Mouse (Mus musculus) frontal cortex, postnatal 36 days (tissue): ENCODE results near the gene Ankrd44.

Experiments
- DNase-seq, 2 experiments: peaks; one replicate each; pipeline ENCODE4 v3.0.0; 2022; ENCODE audit warnings: low spot score in 2 of 2

The Ankrd44 gene

DNA sequence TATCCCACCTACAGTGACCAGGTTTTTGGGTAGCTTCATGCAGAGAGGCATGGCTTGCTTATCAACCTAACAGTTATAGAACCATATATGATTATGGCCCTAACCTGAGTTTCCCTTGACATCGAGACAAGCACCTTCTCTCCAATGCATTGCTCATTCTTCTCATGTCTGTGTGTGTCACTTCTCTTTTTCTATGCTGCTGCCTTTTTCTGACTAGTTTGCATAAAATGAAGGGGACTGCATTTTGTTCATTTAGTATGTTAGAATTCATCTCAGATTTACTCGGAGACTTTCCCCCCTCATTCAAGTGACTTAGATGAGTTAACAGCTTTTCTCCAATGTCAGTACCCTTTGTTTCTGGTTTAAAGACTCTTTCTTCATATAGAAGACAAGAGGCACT, 288.8 kb downstream of the Ankrd44 start:
- no peak for DNase-seq

DNA sequence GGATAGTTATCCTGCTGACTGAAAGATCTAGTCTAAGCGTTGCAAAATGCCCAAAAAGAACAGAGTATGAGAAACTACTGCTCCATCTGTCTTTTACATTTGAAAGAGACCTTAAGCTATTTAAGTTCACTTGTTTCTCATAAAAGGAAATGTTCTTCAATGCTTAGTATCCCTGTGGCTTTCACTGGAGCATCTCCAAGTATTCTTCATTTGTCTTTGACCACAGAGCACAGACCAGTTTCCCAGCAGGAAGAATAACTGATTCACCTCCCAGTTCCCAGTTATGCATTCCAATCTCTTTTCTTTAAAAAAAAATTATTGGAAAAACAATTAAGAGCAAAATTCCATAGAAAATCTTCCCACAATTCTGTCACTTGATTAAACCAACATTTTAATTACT, 297.1 kb downstream of the Ankrd44 start:
- DNase-seq, result no peak

DNA sequence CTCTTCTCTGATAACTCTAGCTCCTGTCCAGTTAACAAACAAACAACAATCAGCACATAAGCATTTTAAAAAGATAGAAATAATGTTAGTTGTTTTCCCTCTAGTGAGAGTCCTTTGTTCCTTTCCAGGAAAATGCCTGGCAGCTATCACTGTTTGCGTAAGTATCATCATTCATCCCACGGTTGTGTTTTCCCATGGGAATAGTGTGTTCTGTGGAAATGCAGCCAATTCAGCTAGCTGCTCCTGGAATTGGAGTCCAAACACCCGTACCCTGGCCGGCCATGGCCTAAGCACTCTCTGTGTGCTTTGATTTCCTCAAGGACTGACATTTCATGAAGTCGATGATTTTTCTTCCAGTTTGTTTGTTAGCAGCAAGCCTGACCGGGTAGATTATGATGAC, 311.2 kb downstream of the Ankrd44 start:
- DNase-seq, result no peak

DNA sequence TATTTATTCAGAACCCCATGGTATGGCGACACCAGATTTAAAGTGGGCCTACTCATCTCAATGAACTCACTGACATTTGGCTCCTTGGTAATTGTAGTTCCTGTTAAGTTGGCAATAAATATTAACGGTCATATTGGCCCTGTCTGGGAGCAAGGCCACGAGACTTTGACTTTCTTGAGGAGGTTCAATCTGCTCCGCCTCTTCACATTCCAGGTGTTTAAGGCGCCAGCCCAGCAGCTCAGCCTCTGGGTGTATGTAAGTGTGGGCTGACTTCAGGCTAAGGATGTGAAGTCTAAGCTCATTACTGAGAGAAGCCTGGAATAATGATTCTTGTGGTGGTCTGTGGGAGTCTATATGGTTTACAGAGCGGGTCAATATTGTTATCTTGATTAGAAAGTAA, 313.8 kb downstream of the Ankrd44 start:
- DNase-seq, result no peak

DNA sequence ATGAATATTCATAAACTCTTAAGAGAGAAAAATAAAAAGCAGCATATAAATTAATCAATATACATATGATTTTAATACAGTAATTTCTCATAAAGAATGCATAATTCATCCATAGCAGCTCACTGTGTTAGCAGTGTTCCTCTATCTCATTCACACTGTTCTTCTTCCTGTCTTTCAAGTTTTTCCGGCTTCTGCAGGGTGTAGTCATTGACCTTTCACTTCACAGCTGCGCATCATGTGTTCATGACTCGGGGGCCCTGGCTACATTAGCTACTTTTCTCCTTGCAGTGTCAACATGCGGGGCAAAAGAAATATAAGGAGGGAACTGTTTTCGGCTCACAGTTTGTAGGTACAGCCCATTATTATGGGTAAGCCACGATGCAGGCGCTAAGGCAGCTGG, 314.3 kb downstream of the Ankrd44 start:
- DNase-seq, result no peak

DNA sequence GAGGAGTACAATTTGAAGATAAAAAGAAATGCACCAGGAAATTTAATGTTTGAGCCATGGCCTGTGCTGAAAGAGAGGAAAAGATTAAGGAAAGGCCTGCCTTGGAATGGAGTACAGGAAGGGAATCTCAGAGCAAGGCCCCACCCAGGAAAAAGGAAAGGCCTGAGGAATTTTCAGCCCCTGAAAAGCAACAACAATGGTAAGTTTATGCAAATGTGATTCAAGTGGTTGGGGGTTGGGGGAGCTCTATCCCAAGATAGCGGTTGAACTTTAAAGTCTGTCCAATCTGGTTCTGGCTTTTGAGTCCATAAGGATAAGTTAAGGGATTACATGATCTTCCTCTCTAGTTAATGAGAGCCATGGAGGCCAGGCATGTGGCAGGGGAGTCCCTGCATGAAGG, 319.3 kb downstream of the Ankrd44 start:
- no peak for DNase-seq

DNA sequence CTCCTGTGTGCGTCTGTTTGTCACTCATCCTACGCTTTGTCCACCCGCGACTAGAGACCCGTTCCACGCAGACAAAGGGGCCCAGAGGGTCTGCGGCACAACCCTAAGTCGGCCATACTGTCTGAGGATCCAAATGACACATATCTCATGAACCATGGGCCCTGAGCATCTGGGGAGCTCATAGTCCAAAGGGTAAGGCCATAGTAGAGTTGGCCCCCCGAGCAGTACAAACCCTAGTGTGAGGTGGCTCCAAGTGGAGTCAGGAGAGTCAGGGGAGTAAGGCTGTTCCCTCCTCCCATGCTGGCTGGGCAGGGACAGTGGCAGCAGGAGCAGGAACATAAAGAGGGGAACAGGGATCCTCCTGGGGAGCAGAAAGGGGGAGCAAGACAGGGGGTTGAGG, 324.5 kb downstream of the Ankrd44 start:
- DNase-seq, result no peak

DNA sequence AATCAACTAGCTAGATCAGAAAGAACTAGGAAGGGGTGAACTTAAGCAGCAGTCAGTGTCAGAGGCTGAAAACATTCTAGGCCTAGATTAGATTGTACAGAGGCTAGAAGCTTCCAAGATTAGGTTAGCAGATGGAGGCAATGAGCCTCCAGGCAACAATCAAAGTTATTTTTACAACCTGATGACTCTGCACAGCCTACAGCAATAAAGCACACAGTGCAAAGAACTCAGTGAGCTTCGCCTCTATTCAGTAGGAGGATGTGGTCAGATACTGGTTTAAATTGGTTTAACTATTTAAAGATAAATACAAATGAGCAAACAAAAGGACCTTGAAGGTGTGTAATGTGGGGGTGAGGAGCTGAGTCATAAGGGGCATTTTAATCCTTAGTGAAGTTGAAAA, 325.9 kb downstream of the Ankrd44 start:
- no peak for DNase-seq

DNA sequence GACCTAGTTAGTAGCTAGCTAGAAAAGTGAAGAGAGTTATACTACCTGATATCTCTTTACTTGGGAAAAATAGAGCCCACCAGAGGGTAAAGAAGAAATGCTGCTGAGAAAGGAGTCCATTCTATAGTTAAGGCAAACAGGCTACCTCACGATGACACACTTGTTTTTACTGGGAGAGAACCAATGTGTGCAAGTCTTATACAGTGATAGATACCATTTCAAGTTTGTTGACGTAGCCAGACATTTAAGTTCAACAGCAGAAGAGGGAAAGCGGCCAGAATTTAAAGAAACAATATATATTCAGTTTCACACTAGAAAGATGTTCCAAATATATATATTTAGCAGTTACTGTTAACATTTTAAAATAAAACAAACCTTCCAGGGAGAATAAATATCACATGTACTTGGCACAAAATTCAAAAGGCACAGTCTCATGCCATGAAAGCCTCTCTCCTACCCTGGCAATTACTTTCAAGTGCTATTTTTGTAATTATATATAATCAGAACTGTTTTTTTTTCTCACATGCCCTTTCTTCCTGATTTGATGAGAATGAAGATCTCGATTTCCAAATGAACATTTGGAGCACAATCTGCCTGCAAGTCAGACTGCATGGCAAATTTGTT, 328.5 kb downstream of the Ankrd44 start:
- DNase-seq, result no peak

DNA sequence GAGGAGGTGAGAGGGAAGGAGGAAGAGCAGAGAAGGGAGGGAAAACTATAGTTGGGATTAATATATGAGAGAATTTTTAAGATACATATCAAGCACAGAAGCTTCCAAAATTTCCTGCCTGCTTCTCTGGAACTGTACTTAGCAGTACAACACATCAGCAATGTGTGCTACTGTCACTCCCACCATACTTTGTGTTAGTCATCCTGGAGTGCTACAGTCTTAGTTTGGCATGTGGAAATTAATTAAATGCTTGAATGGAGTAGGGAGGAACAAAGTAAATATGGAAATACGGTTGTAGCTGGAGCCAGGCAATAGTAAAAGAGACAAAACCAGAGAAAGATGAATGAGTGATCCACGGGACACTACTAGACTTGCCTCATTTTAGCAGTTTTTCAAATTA, 330.0 kb downstream of the Ankrd44 start:
- peak in 1 of 2 experiments; percentile 30 for DNase-seq
